Mouse (Mus musculus) gonadal fat pad, adult 2 months (tissue): ENCODE measurements around the gene Arhgap31. TPM values are rescaled to one million over a fixed set of nuclear protein-coding genes. Genes with fewer than 3 reads are reported as not detected.

Source experiments
- DNase-seq: peaks from one replicate; pipeline ENCODE4 v3.0.0-alpha.2; 2012; ENCODE audit warnings: low read depth
- polyA plus RNA-seq: library from polyadenylated mRNA; depleted of rRNA; stranded (reverse); fragments of >200 nt; gene quantifications from 2 replicates; pipeline ENCODE4 v1.2.3, GENCODE M21; 2012; rRNA removed

Arhgap31 gene
- polyA plus RNA-seq, 1 experiment: 13.1 TPM

DNA sequence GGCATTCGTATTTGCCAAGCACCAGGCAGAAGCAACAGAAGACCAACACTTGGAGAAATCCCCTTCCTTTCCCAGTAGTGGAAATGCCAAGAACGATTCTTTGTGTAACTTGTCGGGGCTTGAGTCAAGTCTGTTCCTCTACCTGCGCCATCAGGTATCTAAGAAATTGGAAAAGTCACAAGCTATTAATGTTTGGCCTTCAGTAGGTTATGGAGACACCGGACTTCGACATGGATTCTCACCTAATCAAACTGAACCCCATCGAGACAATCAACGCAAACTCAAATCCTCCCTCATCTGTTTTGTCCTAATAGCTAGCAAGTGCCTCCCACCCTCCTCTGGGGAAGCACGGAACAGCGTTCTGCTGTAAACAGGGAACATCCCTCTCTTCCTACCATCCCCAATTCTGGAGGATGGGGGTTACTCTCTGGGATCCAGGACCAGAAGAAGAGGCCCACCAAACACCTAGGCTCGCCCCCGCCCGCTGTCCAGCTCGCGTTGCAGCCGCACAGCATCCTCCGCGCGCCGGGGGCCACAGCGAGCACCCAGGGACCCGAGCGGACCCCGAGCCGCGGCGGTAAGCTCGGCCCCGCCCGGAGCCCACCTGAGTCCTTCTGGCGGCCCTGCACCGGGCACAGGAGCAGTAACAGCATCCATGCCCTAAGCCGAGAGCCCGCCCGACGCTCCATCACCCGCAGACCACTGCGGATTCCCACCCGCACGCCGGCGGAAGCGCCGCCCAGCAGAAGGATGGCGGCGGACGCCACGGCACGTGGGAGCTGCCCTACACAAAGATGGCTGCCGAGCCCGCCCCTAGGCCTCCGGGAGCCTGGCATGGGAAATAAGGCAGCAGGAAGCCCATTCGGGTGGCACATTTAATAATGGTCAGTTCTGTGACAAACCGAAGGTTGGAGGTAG, 163.3 kb downstream of the Arhgap31 start, which contains the start of gene Poglut1:
Gene Poglut1 (minus strand): TSS at position 780 of the 918 bp plus-strand sequence.
- no peak for DNase-seq

Other genes starting within 250 kb of the Arhgap31 start
- gene Timmdc1, start 190.6 kb downstream of the Arhgap31 start, polyA plus RNA-seq: 11.5 and 13.3 TPM in 2 replicates
- gene Poglut1, start 163.0 kb downstream of the Arhgap31 start, polyA plus RNA-seq: 25.4 and 25.5 TPM in 2 replicates
- 120 and 138 TPM in 2 replicates for gene Tmem39a, start 154.6 kb downstream of the Arhgap31 start, polyA plus RNA-seq
- 30.4 and 35.6 TPM in 2 replicates for gene B4galt4, start 29.0 kb upstream of the Arhgap31 start, polyA plus RNA-seq
- gene Upk1b, start 87.1 kb upstream of the Arhgap31 start, polyA plus RNA-seq: 44.2 and 44.8 TPM in 2 replicates
- gene 4930435E12Rik, start 115.5 kb upstream of the Arhgap31 start, polyA plus RNA-seq: 0.09 and 0.16 TPM in 2 replicates
- gene Igsf11, start 179.4 kb upstream of the Arhgap31 start, polyA plus RNA-seq: 2.5 and 3.8 TPM in 2 replicates